Mouse (Mus musculus) G1E (cell line): Measurements from ENCODE around the gene Calhm1. TPM values are rescaled to one million over a fixed set of nuclear protein-coding genes. Genes with fewer than 3 reads are reported as not detected.

Experiments used
- ATAC-seq: 2 replicates; pipeline ENCODE4 v1.8.0; 2016; ENCODE audit warnings: mild to moderate bottlenecking; ENCODE audit not compliant: insufficient number of reproducible peaks, poor library complexity, low FRiP score, severe bottlenecking; ENCODE audit errors: extremely low read depth
- DNase-seq: peaks from one replicate; pipeline ENCODE4 v3.0.0; 2012; ENCODE audit warnings: low spot score
- H3K27me3 ChIP-seq: 2 replicates; pipeline ENCODE4 v1.6.1; 2012; ENCODE audit warnings: mild to moderate bottlenecking, low read length, inconsistent platforms; ENCODE audit not compliant: insufficient read depth
- H3K36me3 ChIP-seq: replicated peaks from 2 replicates; pipeline ENCODE3; 2012; ENCODE audit warnings: mild to moderate bottlenecking, inconsistent platforms
- H3K4me1 ChIP-seq: 2 replicates; pipeline ENCODE4 v1.6.1; 2012; ENCODE audit warnings: low read depth, low read length, inconsistent platforms, mixed read lengths; ENCODE audit not compliant: insufficient read depth
- H3K4me3 ChIP-seq: 2 replicates; pipeline ENCODE4 v1.5.1; 2012; ENCODE audit warnings: low read depth, mild to moderate bottlenecking, inconsistent platforms, low read length, moderate library complexity, mixed read lengths
- H3K9me3 ChIP-seq: replicated peaks from 2 replicates; pipeline ENCODE4 v1.6.1; 2012; ENCODE audit warnings: inconsistent platforms
- CTCF ChIP-seq: IDR thresholded peaks from 2 replicates; pipeline ENCODE4 v1.5.1; 2012; ENCODE audit warnings: low read depth, low read length, inconsistent platforms, mixed read lengths
- GATA1 ChIP-seq: IDR thresholded peaks from 2 replicates; pipeline ENCODE4 v1.6.1; 2012; ENCODE audit warnings: borderline replicate concordance, low read length, inconsistent platforms, mixed read lengths
- GATA2 ChIP-seq: IDR thresholded peaks from 2 replicates; pipeline ENCODE4 v1.6.1; 2012; ENCODE audit warnings: low read depth, low read length, inconsistent platforms, borderline replicate concordance
- POLR2AphosphoS5 ChIP-seq: IDR thresholded peaks from 2 replicates; pipeline ENCODE4 v1.6.1; 2012; ENCODE audit warnings: low read depth, low read length, inconsistent platforms; ENCODE audit not compliant: insufficient replicate concordance
- TAL1 ChIP-seq: conservative IDR thresholded peaks from 2 replicates; pipeline ENCODE4 v1.6.1; 2012; ENCODE audit warnings: low read depth, low read length, inconsistent platforms, mixed read lengths
- polyA plus RNA-seq: library from polyadenylated mRNA; stranded (reverse); fragments of >175 nt; gene quantifications from 2 replicates; pipeline ENCODE4 v1.2.3, GENCODE M21; 2012
- total RNA-seq, 2 experiments: library from RNA; stranded (forward) in 1 of 2; stranded (reverse) in 1 of 2; fragments of 200-1000 nt in 1 of 2; fragments of >200 nt in 1 of 2; fragmentation: Nextera tagmentation in 1 of 2; gene quantifications; 2 replicates each; pipeline ENCODE4 v1.2.3; 2014 to 2017

Gene Calhm1
- total RNA-seq (2014; fragmentation: Nextera tagmentation) (not detected in 2 replicates), total RNA-seq (2017) (not detected in 2 replicates), polyA plus RNA-seq (not detected in 2 replicates)

DNA sequence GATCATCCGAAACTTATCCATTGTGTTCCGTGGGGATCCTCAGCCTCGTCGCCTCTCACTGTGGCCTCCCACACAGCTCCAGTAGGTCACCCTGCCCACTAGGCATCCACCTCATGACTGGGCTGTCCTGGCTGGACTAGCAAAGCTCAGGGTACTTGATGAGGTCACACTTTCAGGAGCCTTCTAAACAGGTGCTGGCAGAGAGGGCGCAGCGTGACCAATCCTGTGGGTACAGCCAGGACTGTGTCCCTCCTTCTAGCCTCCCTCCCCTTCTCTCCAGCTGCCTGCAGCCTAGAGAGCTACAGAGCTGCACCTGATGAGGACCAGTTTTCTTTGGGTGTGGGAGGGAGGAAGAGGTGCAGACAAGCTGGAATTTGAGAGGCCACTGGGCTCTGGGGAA, at the start of gene Calhm1:
Calhm1 (minus strand) TSS at position 101 of the 400 bp plus-strand sequence.
- Histone ChIP-seq H3K9me3 (no peaks in the 10 kb centered on the region), H3K4me1 (peaks cover 3% of the 10 kb centered on the region; the same call in 1 of the 2 replicates), H3K27me3 (peaks cover 47% of the 10 kb centered on the region), H3K36me3 (no peaks in the 10 kb centered on the region), H3K4me3 (no peak within 1 kb of the TSS)
- TF ChIP-seq TAL1: no peak
- no peak for TF ChIP-seq GATA1
- no peak for TF ChIP-seq POLR2AphosphoS5
- no peak for TF ChIP-seq CTCF
- no peak for TF ChIP-seq GATA2
- DNase-seq (no peak), ATAC-seq (no peak)

DNA sequence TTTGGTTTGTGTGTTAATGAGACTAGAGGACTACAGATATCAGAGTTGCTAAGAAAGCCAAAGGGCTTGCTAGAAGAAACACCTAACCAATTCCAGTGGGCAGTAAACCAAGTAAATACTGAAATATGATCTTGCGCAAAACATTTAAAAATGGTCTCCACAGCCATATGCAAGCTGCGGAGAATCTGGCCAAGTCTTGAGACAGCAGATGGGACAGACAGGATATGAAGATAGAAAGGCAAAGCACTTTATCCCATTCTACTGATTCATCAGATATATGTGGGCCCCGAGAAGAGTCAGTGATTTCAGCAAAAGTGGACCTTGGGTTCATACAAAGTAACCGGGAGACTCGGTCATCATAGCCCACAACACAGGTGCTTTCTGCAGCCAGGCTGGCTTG, 48.1 kb upstream of the Calhm1 start:
- no peak for ATAC-seq
- peaks cover 6% of the 10 kb centered on the region; the same call in 1 of the 2 replicates for H3K27me3 ChIP-seq
- TF ChIP-seq CTCF (no peak), GATA1 (no peak)

DNA sequence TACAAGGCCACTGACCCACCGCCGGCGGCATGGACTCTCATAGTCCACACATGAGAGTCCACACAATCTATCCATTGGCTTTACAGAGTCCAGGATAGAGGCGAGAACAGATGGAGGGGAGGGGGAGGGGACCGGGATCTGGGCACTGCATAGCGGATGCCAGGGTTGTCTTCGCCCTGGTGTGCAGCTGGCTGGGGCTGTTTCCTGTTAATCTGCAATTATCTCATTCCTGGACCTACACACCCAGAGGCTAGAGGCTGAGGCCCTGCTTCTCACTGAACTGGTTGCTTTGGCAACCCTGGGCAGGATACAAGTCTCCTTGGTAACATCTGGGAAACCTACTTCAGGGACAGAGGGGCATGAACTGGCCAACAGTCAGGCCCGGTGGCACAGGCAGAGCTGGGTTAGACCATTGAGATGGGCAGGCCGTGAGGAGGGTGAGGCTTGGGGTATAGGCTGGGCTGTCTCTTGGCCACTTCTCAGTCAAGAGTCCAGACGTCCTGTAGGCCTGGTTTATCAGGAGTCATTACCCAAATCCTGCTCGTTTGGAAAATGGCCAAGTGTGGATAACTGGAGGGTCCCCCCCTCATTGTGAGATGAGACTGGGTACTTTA, 44.6 kb upstream of the Calhm1 start:
- peaks cover 9% of the 10 kb centered on the region for H3K27me3 ChIP-seq
- ATAC-seq: no peak

More for the DNA sequence above, 48.1 kb upstream of the Calhm1 start:
- Histone ChIP-seq H3K4me3 (no peak overlapping the region), H3K36me3 (no peaks in the 10 kb centered on the region), H3K4me1 (0 out of 2 replicates have a peak, but pooled peaks cover 1% of the 10 kb centered on the region), H3K9me3 (no peaks in the 10 kb centered on the region)
- DNase-seq: no peak

DNA sequence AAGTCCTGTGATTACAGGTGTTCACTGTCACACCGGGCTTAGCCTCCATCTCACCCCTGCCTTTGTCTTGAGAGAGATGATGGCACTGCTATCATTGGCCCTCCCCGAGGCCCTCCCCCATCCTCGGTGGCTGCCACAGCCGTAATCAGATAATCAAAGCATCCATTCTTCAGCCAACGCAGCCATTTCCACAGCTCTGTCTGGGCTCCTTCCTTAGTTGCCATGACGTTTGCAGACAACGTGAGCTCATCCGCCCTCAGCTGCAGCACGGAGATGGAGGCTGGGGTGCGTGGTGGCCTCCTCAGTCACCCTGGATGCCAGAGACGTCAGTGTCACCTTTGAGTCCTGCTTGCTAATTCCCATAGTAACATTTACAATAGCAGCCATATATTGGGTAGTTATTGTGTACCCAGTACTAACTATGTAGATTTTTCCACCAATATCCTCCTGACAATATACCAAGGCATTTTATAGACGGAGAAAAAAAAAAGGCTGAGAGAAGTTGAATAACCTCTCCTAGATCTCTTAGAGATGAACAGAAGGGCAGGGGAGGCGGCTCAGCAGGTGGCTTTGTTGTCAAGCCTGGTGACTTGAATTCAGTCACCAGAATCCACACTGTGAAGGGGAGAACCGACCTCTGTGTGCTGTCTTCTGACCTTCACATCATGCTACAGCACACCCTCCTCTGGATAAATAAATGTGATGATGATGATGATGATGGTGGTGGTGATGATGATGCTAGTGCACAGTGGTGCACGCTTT, 42.6 kb upstream of the Calhm1 start:
- no peaks in the 10 kb centered on the region for H3K4me1 ChIP-seq
- 0 out of 2 replicates have a peak, but pooled peaks cover 3% of the 10 kb centered on the region for H3K9me3 ChIP-seq
- H3K4me3 ChIP-seq: no peak overlapping the region
- DNase-seq: no peak
- TF ChIP-seq TAL1 (no peak), POLR2AphosphoS5 (no peak), CTCF (no peak), GATA1 (no peak), GATA2 (no peak)
- H3K36me3 ChIP-seq: no peaks in the 10 kb centered on the region
- ATAC-seq: no peak
- H3K27me3 ChIP-seq: peaks cover 9% of the 10 kb centered on the region

More for the DNA sequence above, 44.6 kb upstream of the Calhm1 start:
- Histone ChIP-seq H3K36me3 (no peaks in the 10 kb centered on the region), H3K4me3 (no peak overlapping the region), H3K9me3 (no peaks in the 10 kb centered on the region), H3K4me1 (no peaks in the 10 kb centered on the region)
- DNase-seq: no peak
- no peak for TF ChIP-seq CTCF
- TF ChIP-seq GATA2: no peak
- TF ChIP-seq TAL1: no peak
- TF ChIP-seq GATA1: no peak
- TF ChIP-seq POLR2AphosphoS5: no peak

DNA sequence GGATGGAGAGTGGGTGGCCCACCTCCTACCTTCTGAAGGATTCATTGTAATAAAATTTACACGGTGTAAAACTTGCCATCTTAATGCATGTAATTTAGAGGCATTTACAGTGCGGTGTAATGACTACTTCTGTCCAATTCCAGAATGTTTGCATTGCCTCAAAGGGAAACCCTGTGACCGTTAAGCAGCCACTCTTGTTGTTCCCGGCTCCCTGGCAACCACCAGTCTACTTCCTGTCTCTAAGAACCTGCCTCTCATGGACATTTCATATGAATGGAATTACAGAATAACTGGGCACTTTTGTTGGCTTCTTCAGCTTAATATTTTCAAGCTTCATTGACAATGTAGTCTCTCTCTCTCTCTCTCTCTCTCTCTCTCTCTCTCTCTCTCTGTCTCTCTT, 40.7 kb upstream of the Calhm1 start:
- H3K4me1 ChIP-seq: no peaks in the 10 kb centered on the region
- no peak overlapping the region for H3K4me3 ChIP-seq
- TF ChIP-seq POLR2AphosphoS5 (no peak), TAL1 (no peak), GATA2 (no peak), GATA1 (no peak), CTCF (no peak)
- H3K27me3 ChIP-seq: peaks cover 9% of the 10 kb centered on the region
- DNase-seq: no peak
- H3K9me3 ChIP-seq: 0 out of 2 replicates have a peak, but pooled peaks cover 3% of the 10 kb centered on the region
- H3K36me3 ChIP-seq: no peaks in the 10 kb centered on the region
- no peak for ATAC-seq

DNA sequence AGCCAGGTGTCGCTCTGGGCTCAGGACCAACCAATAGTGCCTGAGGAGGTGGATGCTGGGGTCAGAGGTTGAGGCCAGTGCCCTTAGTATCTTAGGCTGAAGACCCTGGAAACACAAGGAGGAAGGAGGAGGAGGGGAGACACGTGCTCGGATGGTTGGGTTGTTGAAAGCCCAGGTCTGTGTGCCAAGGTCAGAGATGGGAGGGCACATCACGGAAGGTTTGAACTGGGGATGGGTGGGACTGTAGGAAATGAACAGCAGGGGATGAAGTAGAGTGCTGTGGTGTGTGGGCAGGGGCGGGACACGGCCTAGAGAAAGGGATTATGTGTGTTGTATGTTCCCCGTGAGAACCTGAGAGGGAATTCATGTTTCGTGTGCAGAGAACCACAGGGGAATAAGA, 40.2 kb upstream of the Calhm1 start:
- Histone ChIP-seq H3K27me3 (peaks cover 13% of the 10 kb centered on the region), H3K9me3 (0 out of 2 replicates have a peak, but pooled peaks cover 6% of the 10 kb centered on the region), H3K4me3 (no peak overlapping the region), H3K36me3 (no peaks in the 10 kb centered on the region), H3K4me1 (no peaks in the 10 kb centered on the region)
- ATAC-seq: no peak
- no peak for TF ChIP-seq GATA2
- TF ChIP-seq POLR2AphosphoS5: no peak
- no peak for TF ChIP-seq CTCF
- no peak for TF ChIP-seq GATA1
- no peak for TF ChIP-seq TAL1
- DNase-seq: no peak

DNA sequence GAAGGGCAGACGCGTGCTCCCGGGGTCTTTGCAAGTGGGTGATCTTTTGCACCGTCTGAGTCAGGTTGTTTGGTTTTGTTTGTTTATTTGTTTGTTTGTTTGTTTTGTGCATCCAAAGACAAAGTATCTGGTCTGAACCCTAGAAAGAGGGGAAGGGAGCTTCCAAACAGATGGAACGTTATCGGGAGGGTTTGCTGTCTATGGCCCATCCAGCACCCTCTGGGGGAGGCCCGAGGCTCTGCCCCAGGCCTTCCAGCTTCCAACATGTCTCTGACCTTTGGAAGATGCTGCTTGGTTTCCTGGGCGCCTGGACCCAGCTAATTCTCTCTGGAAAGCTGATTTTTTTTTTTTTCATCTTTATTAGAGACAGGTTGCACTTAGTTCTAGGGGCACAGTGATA, 36.0 kb upstream of the Calhm1 start:
- Histone ChIP-seq H3K4me3 (no peak overlapping the region), H3K27me3 (peaks cover 8% of the 10 kb centered on the region; the same call in 1 of the 2 replicates)
- no peak for ATAC-seq

More for the DNA sequence above, 36.0 kb upstream of the Calhm1 start:
- no peak for TF ChIP-seq TAL1
- TF ChIP-seq GATA1: no peak
- no peak for TF ChIP-seq POLR2AphosphoS5
- no peak for TF ChIP-seq CTCF
- no peak for TF ChIP-seq GATA2
- Histone ChIP-seq H3K36me3 (no peaks in the 10 kb centered on the region), H3K4me1 (no peaks in the 10 kb centered on the region), H3K9me3 (peaks cover 14% of the 10 kb centered on the region; the same call in 1 of the 2 replicates)
- no peak for DNase-seq
